Mouse (Mus musculus) right cerebral cortex, adult 18-20 months (tissue): ENCODE data around the gene Trpm6.

Source experiments
- DNase-seq: peaks from one replicate; pipeline ENCODE4 v3.0.0; 2022; ENCODE audit warnings: mixed read lengths

Gene Trpm6

GRCm38 (mm10) chr19:18749598-18750339 lies at the start of gene Trpm6:
TSS of gene Trpm6 (plus strand) at chr19:18749983.
- DNase-seq: no peak

DNA sequence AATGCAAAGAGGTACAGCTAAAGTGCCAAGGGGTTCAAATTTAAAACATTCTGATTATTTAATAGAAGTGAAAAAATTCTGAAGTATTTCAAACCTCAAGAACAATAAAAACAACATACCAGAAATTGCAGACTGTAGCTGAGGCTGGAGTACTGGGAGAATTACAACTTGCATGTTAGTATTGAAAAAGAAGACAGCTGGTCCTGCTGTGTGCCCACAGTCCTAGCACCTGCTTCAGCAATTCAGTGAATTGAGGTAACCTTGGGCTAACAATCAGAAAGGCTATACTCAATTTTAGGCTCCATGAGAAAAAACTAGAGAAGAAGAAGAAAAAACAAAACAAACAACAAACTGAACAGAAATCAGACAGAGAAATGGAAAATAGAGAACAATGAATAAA lies 41.7 kb upstream of the Trpm6 start:
- no peak for DNase-seq

DNA sequence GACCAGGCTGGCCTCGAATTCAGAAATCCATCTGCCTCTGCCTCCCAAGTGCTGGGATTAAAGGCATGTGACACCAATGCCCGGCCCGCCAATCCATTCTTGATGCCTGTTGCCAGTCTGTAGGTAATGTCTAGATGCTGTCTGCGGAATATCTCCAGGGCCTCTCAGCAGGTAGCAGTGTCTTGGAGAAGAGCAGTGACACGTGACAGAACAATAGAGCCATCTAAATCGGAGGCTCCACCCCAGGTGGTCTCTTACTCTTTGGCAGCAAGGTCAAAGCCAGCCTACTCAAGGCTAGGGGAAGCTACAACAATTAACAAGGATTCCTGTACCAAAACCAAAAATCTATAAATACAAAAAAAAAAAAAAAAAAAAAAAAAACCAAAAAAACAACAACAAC lies 38.9 kb upstream of the Trpm6 start:
- DNase-seq: no peak

DNA sequence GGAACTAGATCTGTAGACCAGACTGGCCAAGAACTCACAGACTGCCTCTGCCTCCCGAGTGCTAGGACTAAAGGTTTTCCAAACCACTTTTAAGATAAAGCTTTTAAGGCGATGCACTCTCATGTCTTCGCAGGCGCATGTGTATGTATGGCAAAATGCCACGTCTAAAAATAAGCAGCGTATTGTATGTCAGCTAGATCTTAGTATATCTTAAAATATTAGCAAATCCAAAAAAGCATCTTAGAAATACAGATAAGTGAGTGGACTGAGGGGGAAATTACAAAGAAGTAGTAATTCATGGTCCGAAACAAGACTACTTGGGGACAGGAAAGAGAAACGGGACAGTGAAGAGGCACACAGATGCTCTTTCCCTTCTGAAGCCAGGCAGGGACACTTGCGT lies 38.2 kb upstream of the Trpm6 start:
- DNase-seq: no peak

GRCm38 (mm10) chr19:18712153-18712865 lies 37.5 kb upstream of the Trpm6 start:
- no peak for DNase-seq

GRCm38 (mm10) chr19:18712866-18713300 lies 36.9 kb upstream of the Trpm6 start, which contains the start of gene D030056L22Rik:
TSS of gene D030056L22Rik (plus strand) at chr19:18713193.
- DNase-seq: peak; percentile 98

GRCm38 (mm10) chr19:18713357-18713756 lies 36.4 kb upstream of the Trpm6 start:
- peak; percentile 56 for DNase-seq

DNA sequence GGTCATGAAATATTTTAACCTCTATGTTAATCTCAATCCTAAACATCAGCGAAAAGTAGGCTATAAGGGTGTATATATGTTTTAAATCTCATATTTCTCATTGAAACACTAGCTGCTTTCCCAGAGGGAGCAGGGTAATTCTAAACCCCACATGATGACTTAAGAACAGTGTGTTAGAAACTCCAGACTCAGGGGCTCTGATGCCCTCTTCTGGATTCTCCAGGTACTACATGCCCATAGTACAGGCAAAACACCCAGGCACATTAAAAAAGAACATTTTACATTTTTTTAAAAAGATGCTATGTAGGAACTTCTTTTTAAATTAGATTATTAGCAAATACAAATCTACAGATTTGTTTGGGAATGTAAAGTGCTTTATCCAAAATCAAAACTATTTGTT lies 33.4 kb upstream of the Trpm6 start:
- peak; percentile 59 for DNase-seq

GRCm38 (mm10) chr19:18720337-18720736 lies 29.4 kb upstream of the Trpm6 start:
- DNase-seq: no peak

DNA sequence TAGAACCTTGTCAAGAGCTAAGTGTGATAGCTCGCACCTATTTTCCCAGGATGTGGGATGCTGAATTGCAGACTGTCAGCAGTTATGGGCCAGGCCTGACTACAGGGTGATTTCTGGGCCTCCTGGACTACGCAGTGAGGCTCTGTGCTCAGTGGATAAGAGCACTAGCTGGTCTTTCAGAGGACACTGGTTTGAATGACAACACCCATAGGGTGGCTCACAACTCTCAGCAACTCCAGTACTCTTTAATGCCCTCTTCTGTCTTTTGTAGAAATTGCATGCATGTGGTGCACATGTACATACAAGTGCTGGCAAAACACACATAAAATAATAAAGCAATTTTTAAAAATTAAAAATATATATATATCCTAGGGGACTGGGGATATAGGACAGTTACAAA lies 24.6 kb upstream of the Trpm6 start:
- DNase-seq: no peak

- DNase-seq: no peak
These were observed 19.5 kb upstream of the Trpm6 start for GRCm38 (mm10) chr19:18730255-18730654.

GRCm38 (mm10) chr19:18731077-18731476 lies 18.7 kb upstream of the Trpm6 start:
- no peak for DNase-seq

DNA sequence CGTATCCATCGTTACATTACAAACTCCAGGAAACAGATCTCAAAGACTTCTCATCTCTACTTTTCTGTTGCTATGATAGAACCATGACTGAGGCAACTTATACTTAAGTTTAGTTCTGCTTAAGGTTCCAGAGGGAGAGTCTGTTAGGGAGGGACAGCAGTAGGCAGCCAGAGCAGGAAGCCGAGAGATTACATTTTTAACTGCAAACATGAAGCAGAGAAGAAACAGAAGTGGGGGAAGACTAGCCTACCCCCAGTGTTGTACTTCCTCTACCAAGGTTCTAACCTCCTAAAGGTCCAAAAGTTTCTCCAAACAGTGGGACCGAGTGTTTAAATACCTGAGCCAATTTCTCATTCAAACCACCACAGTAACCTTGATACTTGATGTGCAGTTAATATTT lies 13.9 kb upstream of the Trpm6 start:
- DNase-seq: no peak

- no peak for DNase-seq
These were observed 10.6 kb upstream of the Trpm6 start for GRCm38 (mm10) chr19:18739146-18739545.

GRCm38 (mm10) chr19:18743946-18744345 lies 5.8 kb upstream of the Trpm6 start:
- DNase-seq: no peak

- peak; percentile 28 for DNase-seq
These were observed 3.0 kb upstream of the Trpm6 start for GRCm38 (mm10) chr19:18746576-18747340.

DNA sequence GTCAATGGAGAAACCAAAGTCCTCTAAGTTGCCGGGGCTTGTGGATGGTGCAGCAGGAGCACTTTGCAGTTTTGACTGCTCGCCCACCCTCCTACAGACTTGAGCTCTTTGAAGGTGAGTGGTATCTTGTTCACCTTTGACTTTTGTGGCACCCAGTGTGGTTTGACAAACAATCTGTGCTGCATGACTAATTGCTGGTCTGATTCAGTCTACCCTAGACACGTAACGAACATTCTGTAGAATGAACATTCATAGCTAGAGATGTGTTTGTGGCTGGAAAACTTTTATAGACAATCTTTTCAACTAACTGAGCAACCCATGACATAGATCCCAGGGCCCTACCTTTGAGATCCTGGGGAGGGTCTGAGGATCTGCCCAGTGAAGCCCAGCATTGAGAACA lies 2.4 kb upstream of the Trpm6 start:
- no peak for DNase-seq

GRCm38 (mm10) chr19:18757191-18757590 lies 7.4 kb downstream of the Trpm6 start:
- no peak for DNase-seq

GRCm38 (mm10) chr19:18757706-18758105 lies 7.9 kb downstream of the Trpm6 start:
- no peak for DNase-seq

GRCm38 (mm10) chr19:18758269-18758668 lies 8.5 kb downstream of the Trpm6 start:
- no peak for DNase-seq

- DNase-seq: no peak
These were observed 9.1 kb downstream of the Trpm6 start for GRCm38 (mm10) chr19:18758916-18759315.

DNA sequence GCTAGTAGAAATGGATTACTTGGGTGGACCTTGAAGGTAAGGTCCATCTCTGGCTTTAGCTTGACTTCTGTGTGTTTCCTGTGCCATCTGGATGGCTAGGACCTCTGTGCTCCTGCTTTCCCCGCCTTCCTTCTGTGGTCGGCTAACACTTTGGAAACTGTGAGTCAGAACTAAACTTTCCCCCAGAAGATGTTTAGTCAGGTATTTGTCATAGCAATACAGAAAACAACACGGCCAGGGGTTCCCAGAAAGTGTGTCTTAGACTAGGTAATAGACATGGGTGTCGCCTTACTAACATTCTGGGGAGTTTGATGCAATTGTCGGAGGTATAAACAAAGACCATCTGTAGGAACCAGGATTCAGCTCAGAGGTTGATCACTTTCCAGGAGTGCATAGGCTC lies 16.6 kb downstream of the Trpm6 start:
- no peak for DNase-seq

DNA sequence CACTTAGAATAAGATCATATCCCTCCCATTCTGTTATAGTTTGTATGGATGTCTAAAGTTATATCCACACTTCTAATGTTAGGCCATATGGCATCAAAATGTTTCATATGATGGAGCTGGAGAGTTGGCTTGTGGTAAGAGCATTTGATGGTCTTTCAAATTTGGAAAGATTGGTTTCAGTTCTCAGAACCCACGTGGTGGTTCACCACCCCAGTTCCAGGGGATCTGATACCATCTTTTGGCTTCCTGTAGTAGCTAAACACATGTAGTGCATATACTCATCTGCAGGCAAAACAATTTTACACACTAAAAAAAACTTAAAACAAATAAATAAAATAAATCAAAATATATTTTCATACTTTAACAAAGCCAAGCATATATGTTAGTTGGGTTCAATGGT lies 21.3 kb downstream of the Trpm6 start:
- no peak for DNase-seq

- no peak for DNase-seq
These were observed 21.8 kb downstream of the Trpm6 start for GRCm38 (mm10) chr19:18771561-18771960.
